Mouse (Mus musculus): ENCODE data around the gene Krcc1.

DNA sequence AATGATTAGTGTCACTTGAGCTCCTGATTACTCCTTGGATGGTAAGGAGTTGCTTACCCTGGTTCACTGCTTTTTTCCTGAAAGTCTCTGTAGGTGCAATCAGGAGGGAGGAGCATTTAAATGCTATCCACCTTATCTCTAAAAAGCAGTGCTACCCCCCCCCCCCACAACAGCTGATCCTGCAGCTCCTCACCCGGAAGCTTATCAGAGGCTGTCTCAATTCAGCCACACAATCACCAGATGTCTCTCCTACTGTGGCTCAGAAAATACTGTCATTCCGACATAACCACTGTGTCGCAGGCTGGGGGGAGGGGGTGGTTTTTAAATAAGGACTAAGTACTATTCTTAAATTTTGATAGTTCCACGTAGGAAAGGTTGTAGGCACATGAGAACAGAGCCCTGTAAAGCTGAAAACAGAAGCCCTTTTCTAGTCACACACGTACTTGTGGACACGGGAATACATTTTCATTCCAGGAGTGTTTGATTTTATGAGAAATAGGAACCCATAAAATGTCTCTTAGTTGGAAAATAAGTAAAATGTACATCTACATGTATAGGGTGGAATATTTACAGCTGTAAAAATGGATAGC is 11.3 kb upstream of the Krcc1 start:
- TF ChIP-seq POLR2A (IDR thresholded peaks at IDR 0.05; ENCODE audit: low read depth, low read length), result no peak
- TF ChIP-seq CTCF (IDR thresholded peaks at IDR 0.05; ENCODE audit: borderline replicate concordance, insufficient read depth, low read length), result no peak

Data from embryonic fibroblast, embryonic 13.5 days (primary cell).